Mouse (Mus musculus): ENCODE measurements around the gene Suz12.
"Not testable (repeated sequence)": the region's sequence is repeated elsewhere in the genome, so short reads cannot be mapped to it uniquely, and the experiment has no call there.

Gene Suz12

DNA sequence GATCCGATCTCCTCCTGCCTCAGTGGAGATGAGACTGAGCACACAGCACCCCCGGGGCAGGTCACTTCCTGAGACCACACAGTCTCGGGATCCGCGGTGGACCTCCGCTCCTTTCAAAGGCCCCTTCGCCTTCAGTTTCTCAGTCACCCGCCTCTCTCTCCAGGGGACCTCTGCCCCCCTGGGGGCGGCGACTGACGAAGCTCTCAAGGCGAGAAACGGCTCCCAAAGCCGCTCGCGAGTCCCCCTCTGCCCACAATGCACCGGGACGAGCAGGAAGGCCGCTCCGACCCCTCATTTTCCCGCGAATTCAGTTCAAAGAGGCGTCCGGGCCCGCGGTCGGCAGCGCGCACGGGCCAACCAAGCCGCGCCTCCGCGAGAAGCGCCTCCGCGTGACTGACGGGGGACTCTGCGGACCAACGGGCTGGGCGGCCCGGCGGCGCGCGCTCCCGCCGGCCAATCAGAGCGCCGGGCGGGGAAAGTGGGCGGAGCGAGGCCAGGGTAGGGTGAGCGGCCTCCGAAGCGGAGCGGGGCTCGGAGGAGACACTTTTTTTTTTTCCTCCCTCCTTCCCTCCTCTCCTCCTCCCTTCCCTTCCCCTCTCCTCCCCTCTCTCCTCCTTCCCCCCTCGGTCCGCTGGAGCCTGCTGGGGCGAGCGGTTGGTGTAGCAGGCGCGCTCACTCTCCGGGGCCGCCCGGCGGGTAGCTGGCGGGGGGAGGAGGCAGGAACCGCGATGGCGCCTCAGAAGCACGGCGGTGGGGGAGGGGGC, at the start of gene Suz12:
Gene Suz12 (plus strand): TSS at position 515 of the 764 bp plus-strand sequence.
- DNase-seq (ENCODE audit: inconsistent ontology term): peak; percentile 99

GRCm38 (mm10) chr11:79943136-79943535, 49.8 kb upstream of the Suz12 start:
- DNase-seq (ENCODE audit: inconsistent ontology term): no peak

DNA sequence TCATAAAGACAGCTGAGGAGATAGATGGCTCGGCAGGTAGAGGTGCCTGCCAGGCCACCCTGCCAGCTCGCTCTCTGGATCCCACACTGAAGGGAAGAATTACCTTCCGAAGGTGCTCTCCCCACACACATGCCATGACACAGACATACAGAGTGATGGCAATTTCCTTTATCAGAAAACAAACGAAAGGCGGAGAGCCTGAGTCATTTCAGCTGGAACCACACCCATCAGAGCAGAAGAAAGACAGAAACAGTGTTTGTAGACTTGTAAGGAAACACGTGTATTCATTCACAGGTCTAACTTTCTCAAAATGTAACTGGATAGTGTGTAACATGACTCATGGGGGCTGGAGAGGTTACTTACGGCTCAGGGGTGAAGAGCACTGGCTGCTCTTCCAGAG, 49.3 kb upstream of the Suz12 start:
- no peak for DNase-seq (ENCODE audit: inconsistent ontology term)

DNA sequence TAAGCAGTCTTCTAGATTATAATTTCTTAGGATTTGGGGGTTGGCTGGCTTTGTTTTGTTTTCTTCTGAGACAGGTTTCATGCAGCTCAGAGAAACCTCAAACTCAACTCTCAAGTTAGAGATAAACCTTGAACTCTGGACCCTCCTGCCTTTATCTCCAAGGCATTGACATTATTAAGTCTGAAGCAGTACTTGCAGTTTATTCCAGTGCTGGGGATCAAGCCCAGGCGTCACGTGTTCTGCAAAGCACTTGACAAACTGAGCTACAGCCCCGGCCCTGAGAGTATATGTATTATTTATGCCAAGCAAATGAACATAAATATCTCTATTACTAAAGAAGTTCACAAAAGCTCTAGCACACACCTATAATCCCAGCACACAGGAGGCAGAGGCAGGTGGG, 45.6 kb upstream of the Suz12 start:
- DNase-seq (ENCODE audit: inconsistent ontology term): no peak

GRCm38 (mm10) chr11:79961346-79962124, 31.4 kb upstream of the Suz12 start:
- DNase-seq (ENCODE audit: inconsistent ontology term): no peak

- peak; percentile 97 for DNase-seq (ENCODE audit: inconsistent ontology term)
Measured at GRCm38 (mm10) chr11:79962125-79962876, 30.6 kb upstream of the Suz12 start, which contains the start of gene Utp6. Gene Utp6 (minus strand): TSS chr11:79962390.

GRCm38 (mm10) chr11:79962877-79963183, 30.1 kb upstream of the Suz12 start:
- DNase-seq (ENCODE audit: inconsistent ontology term): no peak

DNA sequence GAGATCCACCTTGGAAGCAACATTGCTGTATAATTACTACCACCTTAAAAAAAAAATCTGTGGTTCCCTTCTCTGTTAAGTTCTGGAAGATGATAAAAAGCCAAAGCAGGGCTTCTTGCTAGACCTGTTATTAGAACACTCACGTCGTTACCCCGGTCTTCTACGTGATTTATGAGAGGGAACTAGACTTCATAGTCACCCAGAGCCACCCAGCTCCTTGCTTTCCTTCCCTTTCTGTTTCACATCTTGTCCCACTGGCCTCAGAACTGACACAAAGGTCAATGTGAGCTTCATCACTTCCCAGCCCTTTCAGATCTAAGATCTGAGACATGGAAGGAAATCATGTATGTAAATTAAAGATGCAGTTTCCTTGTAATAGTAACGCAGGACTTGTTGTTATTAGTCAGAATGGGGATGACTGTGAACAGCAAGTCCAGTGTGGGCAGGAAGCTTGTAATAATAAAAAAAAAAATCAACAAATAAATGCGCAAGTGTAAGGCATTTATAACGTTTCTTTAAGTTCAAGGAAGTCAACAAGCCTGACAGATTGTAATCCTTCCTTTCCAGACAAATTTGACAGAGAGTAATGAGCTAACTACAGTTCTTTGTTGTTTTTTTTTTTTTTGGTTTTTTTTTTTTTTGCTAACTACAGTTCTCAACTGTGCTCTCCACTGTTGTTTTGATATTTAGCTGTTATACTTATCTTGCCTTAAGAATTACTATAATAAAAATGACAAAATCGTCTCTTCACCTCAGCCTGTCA, 29.5 kb upstream of the Suz12 start:
- no peak for DNase-seq (ENCODE audit: inconsistent ontology term)

- peak; percentile 66 for DNase-seq (ENCODE audit: inconsistent ontology term)
Measured at GRCm38 (mm10) chr11:79965896-79966295, 27.0 kb upstream of the Suz12 start.

GRCm38 (mm10) chr11:79967752-79968151, 25.2 kb upstream of the Suz12 start:
- DNase-seq (ENCODE audit: inconsistent ontology term): no peak

- no peak for DNase-seq (ENCODE audit: inconsistent ontology term)
Measured at GRCm38 (mm10) chr11:79973133-79973532, 19.8 kb upstream of the Suz12 start.

GRCm38 (mm10) chr11:79973626-79974476, 19.1 kb upstream of the Suz12 start:
- DNase-seq (ENCODE audit: inconsistent ontology term): peak; percentile 61

DNA sequence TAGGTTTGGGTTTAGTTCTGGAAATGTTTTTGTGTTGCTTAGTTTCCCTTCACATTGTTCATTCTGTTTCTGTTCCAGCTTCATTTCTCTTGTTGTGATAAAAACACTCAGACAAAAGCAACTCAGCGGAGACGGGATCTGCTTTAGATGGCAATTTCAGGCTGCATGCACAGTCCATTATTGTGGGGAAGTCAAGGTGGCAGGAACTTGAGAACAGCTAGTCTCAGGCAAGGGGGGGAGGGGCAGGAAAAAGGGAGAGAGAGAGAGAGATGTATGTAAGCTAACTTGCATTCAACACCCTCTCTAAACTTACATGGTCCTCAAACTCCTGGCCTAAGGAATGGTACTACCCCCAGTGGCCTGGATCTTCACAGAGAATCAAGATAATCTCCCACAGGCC, 17.5 kb upstream of the Suz12 start:
- no peak for DNase-seq (ENCODE audit: inconsistent ontology term)

- DNase-seq (ENCODE audit: inconsistent ontology term): no peak
Measured at GRCm38 (mm10) chr11:79976222-79976621, 16.7 kb upstream of the Suz12 start.

GRCm38 (mm10) chr11:79976645-79977044, 16.3 kb upstream of the Suz12 start:
- DNase-seq (ENCODE audit: inconsistent ontology term): not testable (repeated sequence)

DNA sequence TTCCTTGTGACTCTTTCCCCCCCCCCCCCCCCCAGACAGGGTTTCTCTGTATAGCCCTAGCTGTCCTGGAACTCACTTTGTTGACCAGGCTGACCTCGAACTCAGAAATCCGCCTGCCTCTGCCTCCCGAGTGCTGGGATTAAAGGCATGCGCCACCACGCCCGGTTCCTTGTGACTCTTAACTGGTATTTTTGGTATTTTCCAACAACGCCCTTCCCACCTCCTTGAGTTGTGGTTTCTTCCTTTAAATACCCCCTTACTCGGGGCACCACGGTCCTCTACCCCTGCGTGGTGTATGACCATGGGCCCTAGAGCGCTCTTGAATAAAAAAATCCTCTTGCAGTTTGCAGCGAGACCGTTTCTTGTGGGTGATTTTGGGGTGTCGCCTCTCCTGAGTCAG, 15.8 kb upstream of the Suz12 start:
- DNase-seq (ENCODE audit: inconsistent ontology term): not testable (repeated sequence)

GRCm38 (mm10) chr11:79977747-79978146, 15.2 kb upstream of the Suz12 start:
- DNase-seq (ENCODE audit: inconsistent ontology term): not testable (repeated sequence)

- no peak for DNase-seq (ENCODE audit: inconsistent ontology term)
Measured at GRCm38 (mm10) chr11:79986886-79987285, 6.0 kb upstream of the Suz12 start.

- DNase-seq (ENCODE audit: inconsistent ontology term): no peak
Measured at GRCm38 (mm10) chr11:79987896-79988295, 5.0 kb upstream of the Suz12 start.

DNA sequence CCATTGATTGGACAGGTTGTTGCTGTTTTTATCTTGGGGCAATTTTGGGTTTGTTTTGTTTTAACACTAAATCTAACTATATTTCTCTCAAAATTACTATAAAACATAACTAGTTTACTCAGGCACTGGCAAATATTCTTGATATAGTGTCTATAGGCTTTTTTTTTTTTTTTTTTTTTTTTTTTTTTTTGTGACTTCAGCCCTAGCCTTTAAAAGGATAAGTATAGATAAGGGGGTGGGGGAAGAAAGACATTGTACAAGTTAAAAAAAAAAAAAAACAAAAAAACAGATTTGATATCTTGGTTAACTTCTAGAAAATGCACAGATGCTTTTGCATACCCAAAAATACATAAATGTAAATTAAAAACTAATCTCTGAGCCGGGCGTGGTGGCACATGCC, 2.8 kb upstream of the Suz12 start:
- no peak for DNase-seq (ENCODE audit: inconsistent ontology term)

- DNase-seq (ENCODE audit: inconsistent ontology term): no peak
Measured at GRCm38 (mm10) chr11:79991600-79991999, 1.3 kb upstream of the Suz12 start.
